Mouse (Mus musculus) right cerebral cortex, postnatal 10 days (tissue): ENCODE measurements at regions not wholly inside any gene's neighbourhood (a gene's known extent, or its start where the extent isn't known, plus 50 kb on each side); places are given as distances from the start of the nearest gene placed in this dataset.
A peak's percentile ranks its signal among the peaks of the same experiment; 100 is the strongest.
"Not testable (repeated sequence)": the region's sequence is repeated elsewhere in the genome, so short reads cannot be mapped to it uniquely, and the experiment has no call there.

Source experiments
- DNase-seq, 2 experiments: peaks; one replicate each; pipeline ENCODE4 v3.0.0; 2021; ENCODE audit warnings: low spot score in 2 of 2

GRCm38 (mm10) chr14:112534971-112535370 is 779.4 kb upstream of the Tpm3-rs7 start:
- not testable (repeated sequence) for DNase-seq

- DNase-seq = no peak
Measured at GRCm38 (mm10) chr14:112535914-112536313, 778.5 kb upstream of the Tpm3-rs7 start.

GRCm38 (mm10) chr14:112542261-112542660 is 772.1 kb upstream of the Tpm3-rs7 start:
- no peak for DNase-seq

- no peak for DNase-seq
Measured at GRCm38 (mm10) chr14:112548798-112549197, 765.6 kb upstream of the Tpm3-rs7 start.

GRCm38 (mm10) chr14:112562246-112562645 is 752.2 kb upstream of the Tpm3-rs7 start:
- no peak for DNase-seq

GRCm38 (mm10) chr14:112594715-112595114 is 719.7 kb upstream of the Tpm3-rs7 start:
- no peak for DNase-seq

GRCm38 (mm10) chr14:112620701-112621100 is 693.7 kb upstream of the Tpm3-rs7 start:
- no peak for DNase-seq

- DNase-seq = no peak
Measured at GRCm38 (mm10) chr14:112657634-112658033, 656.8 kb upstream of the Tpm3-rs7 start.

- no peak for DNase-seq
Measured at GRCm38 (mm10) chr14:112659819-112660218, 654.6 kb upstream of the Tpm3-rs7 start.

- no peak for DNase-seq
Measured at GRCm38 (mm10) chr14:112680684-112681083, 633.7 kb upstream of the Tpm3-rs7 start.

GRCm38 (mm10) chr14:112686037-112686436 is 628.4 kb upstream of the Tpm3-rs7 start:
- peak in 1 of 2 experiments; percentile 32 for DNase-seq

- DNase-seq = no peak
Measured at GRCm38 (mm10) chr14:112719513-112719912, 594.9 kb upstream of the Tpm3-rs7 start.
